Mouse (Mus musculus) stomach, postnatal 0 days (tissue): Measurements from ENCODE around the gene Ash1l.

ENCODE experiments used
- CTCF ChIP-seq: IDR thresholded peaks from 2 replicates; pipeline ENCODE4 v1.5.1; 2016; ENCODE audit warnings: antibody characterized with exemption, low read depth, mild to moderate bottlenecking, moderate library complexity
- EP300 ChIP-seq: optimal IDR thresholded peaks from 2 replicates; pipeline ENCODE3; 2016; ENCODE audit warnings: antibody characterized with exemption

- TF ChIP-seq CTCF (no peak), EP300 (no peak)
These were observed 152.3 kb downstream of the Ash1l start for GRCm38 (mm10) chr3:89102495-89103290.
